Mouse (Mus musculus): Measurements from ENCODE around the gene Pex11g. TPM values are rescaled to one million over a fixed set of nuclear protein-coding genes. Genes with fewer than 3 reads are reported as not detected.

Gene Pex11g
- total and polyA plus RNA-seq, 3 experiments = 1.3 to 5.9 (median 2.7) TPM

DNA sequence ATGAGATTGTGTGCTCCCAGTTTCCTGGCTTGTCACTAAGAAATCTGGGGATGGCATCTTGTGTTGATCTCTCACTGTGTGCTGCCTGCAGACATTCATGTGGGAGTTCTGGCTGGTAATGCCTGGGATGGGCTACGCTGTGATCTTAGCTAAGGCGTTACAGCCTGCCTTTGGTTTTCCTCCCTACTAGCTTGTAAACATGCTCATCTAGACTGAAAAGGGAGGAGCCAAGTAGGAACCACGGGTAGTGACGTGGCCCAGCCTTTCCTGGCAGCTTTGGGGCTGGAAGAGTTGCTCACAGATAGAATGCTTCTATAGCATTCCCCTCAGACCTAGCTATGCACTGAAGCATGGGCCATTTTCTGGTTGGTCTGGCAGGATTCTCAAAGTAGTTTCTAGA, 34.7 kb upstream of the Pex11g start:
- no peak overlapping the region for H3K9ac ChIP-seq (ENCODE audit: insufficient read depth, low read depth)

DNA sequence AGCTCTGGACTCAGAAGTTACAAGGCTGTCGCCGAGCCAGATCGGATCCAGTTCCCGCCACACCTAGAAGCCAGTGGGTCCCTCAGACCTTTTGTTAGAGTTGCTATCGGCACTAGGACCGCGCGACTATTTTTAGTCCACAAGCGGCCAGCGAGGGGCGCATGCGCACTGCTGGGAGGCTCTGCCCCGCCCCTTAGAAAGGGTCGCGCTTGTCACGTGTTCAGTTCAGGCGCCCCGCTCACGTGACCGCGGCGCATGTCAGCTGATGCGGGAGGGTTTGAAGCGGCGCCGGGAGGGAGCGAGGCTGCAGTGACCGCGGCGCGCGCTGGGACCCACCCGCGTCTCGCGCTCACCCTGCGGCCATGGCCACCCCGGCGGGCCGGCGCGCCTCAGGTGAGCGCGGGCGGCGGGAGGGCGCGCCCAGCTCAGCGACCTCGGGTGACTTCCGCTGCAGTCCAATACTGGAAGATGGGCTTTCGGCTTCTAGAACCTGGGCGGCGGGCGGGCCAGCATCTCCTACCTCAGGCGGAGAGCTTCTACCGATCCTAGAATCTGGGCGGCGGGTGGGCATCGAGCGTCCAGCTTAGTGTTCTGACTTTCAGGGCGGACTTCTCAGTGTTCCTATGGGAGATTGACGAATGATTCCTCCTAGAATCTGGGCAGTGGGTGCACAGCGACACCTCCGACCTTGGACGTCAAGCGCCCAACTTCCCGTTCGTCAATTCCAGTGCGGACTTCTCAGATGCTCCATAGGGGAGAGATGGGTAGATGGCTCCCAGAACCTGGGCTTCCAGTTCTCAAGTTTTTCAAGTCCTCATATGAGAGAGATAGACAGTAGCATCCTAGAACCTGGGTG, 33.0 kb upstream of the Pex11g start, which contains the start of gene Mcoln1:
Gene Mcoln1, plus strand, starts transcription at position 223 of the 856 bp plus-strand sequence.
- peak within 1 kb of the TSS; percentile 77 for H3K9ac ChIP-seq (ENCODE audit: insufficient read depth, low read depth)
- H3K4me1 ChIP-seq (ENCODE audit: control insufficient read depth in 1 of 2, insufficient read depth in 2 of 2) = peaks cover 2 to 15% of the 10 kb centered on the region in 2 experiments; a peak in 3 of 4 replicates
- no peak within 1 kb of the TSS for H3K27ac ChIP-seq (ENCODE audit: insufficient read depth, low read depth)
- H3K4me2 ChIP-seq (ENCODE audit: insufficient read depth, low read depth, poor library complexity, severe bottlenecking) = peak within 1 kb of the TSS; percentile 81
- peak within 1 kb of the TSS; percentile 63 to 81 (median 70) for H3K4me3 ChIP-seq (replicated peaks in 1 of 3; ENCODE audit: low read depth in 2 of 3, low read length in 2 of 3, poor library complexity in 1 of 3)
- peak; percentile 93 for DNase-seq (ENCODE audit: extremely low read depth)
- H3K36me3 ChIP-seq (replicated peaks in 1 of 2; ENCODE audit: control insufficient read depth in 1 of 2, insufficient read depth in 1 of 2, low read length in 1 of 2) = peaks cover 0 to 13% of the 10 kb centered on the region in 2 experiments
- peaks cover 21% of the 10 kb centered on the region for H3K27me3 ChIP-seq (replicated peaks)
- dilution Hi-C loops (cut with MboI; ENCODE audit: extremely low pct_ligation_motif_present, extremely low pct_unique_long_range_greater_than_20kb, low sequenced_read_pairs) = no loop called here
- H3K9me3 ChIP-seq (replicated peaks; ENCODE audit: low read length) = no peaks in the 10 kb centered on the region
- H3K79me2 ChIP-seq (replicated peaks; ENCODE audit: control insufficient read depth, extremely low read depth, insufficient read depth, poor library complexity, severe bottlenecking) = no peaks in the 10 kb centered on the region
- in situ Hi-C loops (cut with MboI; ENCODE audit: low pct_ligation_motif_present, low pct_unique_long_range_greater_than_20kb, low sequenced_read_pairs) = no loop called here
- TF ChIP-seq USF2 (conservative IDR thresholded peaks at IDR 0.05; ENCODE audit: low read depth, low read length) (peak; percentile 98), NELFE (IDR thresholded peaks at IDR 0.05; ENCODE audit: low read depth, low read length) (peak; percentile 80; the same call in 1 of the 2 replicates), TBP (conservative IDR thresholded peaks at IDR 0.05; ENCODE audit: low read depth, low read length) (peak; percentile 55; the same call in 1 of the 2 replicates), RCOR1 (conservative IDR thresholded peaks at IDR 0.05; ENCODE audit: low read depth, low read length) (0 out of 2 replicates have a peak, but pooled peaks have one; percentile 63), MYC (IDR thresholded peaks at IDR 0.05; ENCODE audit: low read depth, low read length) (peak; percentile 32; the same call in 1 of the 2 replicates), IRF4 (IDR thresholded peaks at IDR 0.05; ENCODE audit: low read depth, low read length) (peak; percentile 68; the same call in 1 of the 2 replicates), MAFK (IDR thresholded peaks at IDR 0.05; ENCODE audit: insufficient replicate concordance, low read length) (no peak), SIN3A (IDR thresholded peaks at IDR 0.05; ENCODE audit: low read length) (peak; percentile 90), ELF1 (IDR thresholded peaks at IDR 0.05; ENCODE audit: low read depth, low read length) (peak; percentile 50), POLR2A (IDR thresholded peaks at IDR 0.05; ENCODE audit: low read depth, low read length) (peak; percentile 80), KAT2A (IDR thresholded peaks at IDR 0.05; ENCODE audit: insufficient replicate concordance, low read length) (0 out of 2 replicates have a peak, but pooled peaks have one; percentile 22), ETS1 (conservative IDR thresholded peaks at IDR 0.05; ENCODE audit: low read depth, low read length) (peak; percentile 55; the same call in 1 of the 2 replicates), JUN (IDR thresholded peaks at IDR 0.05; ENCODE audit: insufficient read depth, low read depth, low read length) (no peak), EP300 (IDR thresholded peaks at IDR 0.05; ENCODE audit: low read length) (no peak), MXI1 (IDR thresholded peaks at IDR 0.05; ENCODE audit: low read depth, low read length) (peak; percentile 92), ZMIZ1 (IDR thresholded peaks at IDR 0.05; ENCODE audit: low read depth, low read length) (0 out of 2 replicates have a peak, but pooled peaks have one; percentile 51), NRF1 (IDR thresholded peaks at IDR 0.05; ENCODE audit: low read depth, low read length) (peak; percentile 99), CHD2 (IDR thresholded peaks at IDR 0.05; ENCODE audit: low read length) (no peak), BHLHE40 (IDR thresholded peaks at IDR 0.05; ENCODE audit: low read depth, low read length) (peak; percentile 99), MEF2A (IDR thresholded peaks at IDR 0.05; ENCODE audit: borderline replicate concordance, low read depth, low read length) (peak; percentile 89), UBTF (IDR thresholded peaks at IDR 0.05; ENCODE audit: low read depth, low read length) (no peak), ZNF384 (IDR thresholded peaks at IDR 0.05; ENCODE audit: low read depth, low read length) (no peak), MAX (IDR thresholded peaks at IDR 0.05; ENCODE audit: low read length) (peak; percentile 99), TCF12 (IDR thresholded peaks at IDR 0.05; ENCODE audit: low read depth, low read length) (peak; percentile 84)

More for the DNA sequence above, 34.7 kb upstream of the Pex11g start:
- Histone ChIP-seq H3K4me1 (ENCODE audit: control insufficient read depth in 1 of 2, insufficient read depth in 2 of 2) (peaks cover 2 to 15% of the 10 kb centered on the region in 2 experiments; a peak in 3 of 4 replicates), H3K27me3 (replicated peaks) (peaks cover 10% of the 10 kb centered on the region), H3K9me3 (replicated peaks; ENCODE audit: low read length) (no peaks in the 10 kb centered on the region), H3K4me3 (replicated peaks in 1 of 3; ENCODE audit: low read depth in 2 of 3, low read length in 2 of 3, poor library complexity in 1 of 3) (no peak overlapping the region), H3K4me2 (ENCODE audit: insufficient read depth, low read depth, poor library complexity, severe bottlenecking) (no peak overlapping the region), H3K79me2 (replicated peaks; ENCODE audit: control insufficient read depth, extremely low read depth, insufficient read depth, poor library complexity, severe bottlenecking) (no peaks in the 10 kb centered on the region), H3K27ac (ENCODE audit: insufficient read depth, low read depth) (no peak overlapping the region), H3K36me3 (replicated peaks in 1 of 2; ENCODE audit: control insufficient read depth in 1 of 2, insufficient read depth in 1 of 2, low read length in 1 of 2) (peaks cover 11 to 31% of the 10 kb centered on the region in 2 experiments)
- dilution Hi-C loops (cut with MboI; ENCODE audit: extremely low pct_ligation_motif_present, extremely low pct_unique_long_range_greater_than_20kb, low sequenced_read_pairs) = no loop called here
- in situ Hi-C loops (cut with MboI; ENCODE audit: low pct_ligation_motif_present, low pct_unique_long_range_greater_than_20kb, low sequenced_read_pairs) = no loop called here
- TF ChIP-seq ZNF384 (IDR thresholded peaks at IDR 0.05; ENCODE audit: low read depth, low read length) (no peak), RCOR1 (conservative IDR thresholded peaks at IDR 0.05; ENCODE audit: low read depth, low read length) (no peak), JUN (IDR thresholded peaks at IDR 0.05; ENCODE audit: insufficient read depth, low read depth, low read length) (no peak), MEF2A (IDR thresholded peaks at IDR 0.05; ENCODE audit: borderline replicate concordance, low read depth, low read length) (no peak), MYC (IDR thresholded peaks at IDR 0.05; ENCODE audit: low read depth, low read length) (no peak), SMC3 (IDR thresholded peaks at IDR 0.05; ENCODE audit: low read depth, low read length) (no peak), MAX (IDR thresholded peaks at IDR 0.05; ENCODE audit: low read length) (no peak), ZC3H11A (IDR thresholded peaks at IDR 0.05; ENCODE audit: low read depth, low read length) (no peak), IRF4 (IDR thresholded peaks at IDR 0.05; ENCODE audit: low read depth, low read length) (no peak), MAZ (IDR thresholded peaks at IDR 0.05; ENCODE audit: low read depth, low read length) (no peak), NRF1 (IDR thresholded peaks at IDR 0.05; ENCODE audit: low read depth, low read length) (no peak), CHD1 (IDR thresholded peaks at IDR 0.05; ENCODE audit: low read depth, low read length) (no peak), E2F4 (IDR thresholded peaks at IDR 0.05; ENCODE audit: insufficient replicate concordance, low read depth, low read length) (no peak), MXI1 (IDR thresholded peaks at IDR 0.05; ENCODE audit: low read depth, low read length) (no peak), ELF1 (IDR thresholded peaks at IDR 0.05; ENCODE audit: low read depth, low read length) (no peak), ZMIZ1 (IDR thresholded peaks at IDR 0.05; ENCODE audit: low read depth, low read length) (no peak)
- DNase-seq (ENCODE audit: extremely low read depth) = no peak

Data from CH12.LX (cell line).